Mouse (Mus musculus): ENCODE data around the gene Rnf4.

- TF ChIP-seq CTCF (IDR thresholded peaks at IDR 0.05; ENCODE audit: insufficient read depth, low read length) (no peak), POLR2A (IDR thresholded peaks at IDR 0.05; ENCODE audit: borderline replicate concordance, extremely low read depth, low read depth, low read length) (no peak)
Observed at GRCm38 (mm10) chr5:34381700-34382099, 45.6 kb downstream of the Rnf4 start.
